Mouse (Mus musculus) limb, embryonic 13.5 days (tissue): Measurements from ENCODE around the gene Pkd1l3. TPM values are rescaled to one million over a fixed set of nuclear protein-coding genes. Genes with fewer than 3 reads are reported as not detected.

Experiments
- ATAC-seq: fragments of 200-750 bp; cut with Nextera tagmentation; 2 replicates; pipeline ENCODE4 v1.8.0; 2017; ENCODE audit warnings: low read depth, moderate number of reproducible peaks, moderate TSS enrichment; ENCODE audit not compliant: low FRiP score
- H3K27ac ChIP-seq: fragments of 300-500 bp; sonication (generic); 2 replicates; pipeline ENCODE4 v1.5.1; 2015; ENCODE audit warnings: inconsistent platforms, mild to moderate bottlenecking, moderate library complexity
- H3K27me3 ChIP-seq: fragments of 300-500 bp; sonication (generic); 2 replicates; pipeline ENCODE4 v1.6.1; 2015; ENCODE audit warnings: mild to moderate bottlenecking, inconsistent platforms
- H3K36me3 ChIP-seq: fragments of 300-500 bp; sonication (generic); 2 replicates; pipeline ENCODE4 v1.6.1; 2015; ENCODE audit warnings: inconsistent platforms, mild to moderate bottlenecking, moderate library complexity
- H3K4me1 ChIP-seq: fragments of 300-500 bp; sonication (generic); 2 replicates; pipeline ENCODE4 v1.6.1; 2015; ENCODE audit warnings: inconsistent platforms
- H3K4me2 ChIP-seq: fragments of 300-500 bp; sonication (generic); replicated peaks from 2 replicates; pipeline ENCODE4 v1.6.1; 2015; ENCODE audit warnings: inconsistent platforms, mild to moderate bottlenecking, moderate library complexity
- H3K4me3 ChIP-seq: fragments of 300-500 bp; sonication (generic); 2 replicates; pipeline ENCODE4 v1.5.1; 2015; ENCODE audit warnings: moderate library complexity, mild to moderate bottlenecking, inconsistent platforms
- H3K9ac ChIP-seq: fragments of 300-500 bp; sonication (generic); 2 replicates; pipeline ENCODE4 v1.6.1; 2015; ENCODE audit warnings: mild to moderate bottlenecking, inconsistent platforms
- H3K9me3 ChIP-seq: fragments of 300-500 bp; sonication (generic); 2 replicates; pipeline ENCODE4 v1.6.1; 2016; ENCODE audit warnings: inconsistent platforms
- WGBS: fragments of 180-500 bp; shearing (Covaris S2); methylation state at CpG from one replicate; pipeline ENCODE4 v1.1.7; 2015; 5-methylcytosine and 5-hydroxymethylcytosine counted together
- polyA plus RNA-seq: library from polyadenylated mRNA; unstranded; fragments of >200 nt; fragmentation: Nextera tagmentation; extraction: Ambion mirVana; gene quantifications from 2 replicates; pipeline ENCODE4 v1.2.1, GENCODE M21; 2015

The Pkd1l3 gene
- polyA plus RNA-seq, 1 experiment from 2014 or later = 0.10 TPM

DNA sequence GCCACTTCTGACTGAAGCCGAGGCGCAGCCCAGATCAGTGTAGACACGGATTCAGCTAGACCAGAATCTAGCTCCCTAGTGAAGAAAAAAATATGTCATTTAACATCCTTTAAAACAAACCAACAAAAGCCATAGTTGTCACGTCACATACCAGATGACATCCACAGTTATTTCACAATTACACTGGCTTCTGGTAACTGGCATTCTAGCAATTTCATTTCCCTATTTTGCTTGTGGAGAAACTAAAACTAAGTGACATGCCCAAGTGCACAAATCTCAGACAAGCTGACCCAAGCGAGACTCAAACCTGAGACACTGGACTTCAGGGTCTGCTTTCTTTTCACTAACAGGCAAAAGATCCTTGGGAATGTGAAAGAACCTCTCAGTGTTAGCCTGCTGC lies 67.8 kb downstream of the Pkd1l3 start:
- no peak for ATAC-seq
- no peaks in the 10 kb centered on the region for H3K27me3 ChIP-seq
- WGBS = 95% methylated on average over 5 of the region's 5 CpGs
- peaks cover 63% of the 10 kb centered on the region for H3K36me3 ChIP-seq
- H3K4me3 ChIP-seq = no peak overlapping the region
- H3K4me2 ChIP-seq = no peak overlapping the region
- no peaks in the 10 kb centered on the region for H3K9me3 ChIP-seq
- no peak overlapping the region for H3K9ac ChIP-seq
- no peaks in the 10 kb centered on the region for H3K4me1 ChIP-seq
- H3K27ac ChIP-seq = no peak overlapping the region

DNA sequence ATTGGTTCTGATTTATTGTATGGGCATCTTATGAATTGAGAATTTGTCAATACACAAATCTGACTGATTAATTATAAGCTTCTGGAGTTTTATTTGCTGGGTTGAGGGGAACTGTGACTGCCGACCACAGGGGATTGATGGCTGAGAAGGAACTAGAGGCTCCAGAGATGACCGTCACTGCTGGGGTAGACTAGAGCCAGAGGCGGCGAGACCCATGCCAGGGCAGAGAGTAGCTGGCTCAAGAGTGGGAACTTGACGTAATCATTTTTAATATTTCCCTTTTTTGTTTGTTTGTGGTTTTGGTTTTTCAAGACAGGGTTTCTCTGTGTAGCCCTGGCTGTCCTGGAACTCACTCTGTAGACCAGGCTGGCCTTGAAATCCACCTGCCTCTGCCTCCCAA lies 72.9 kb downstream of the Pkd1l3 start:
- H3K4me3 ChIP-seq = no peak overlapping the region
- H3K4me1 ChIP-seq = peaks cover 20% of the 10 kb centered on the region
- no peak overlapping the region for H3K4me2 ChIP-seq
- no peak for ATAC-seq
- no peaks in the 10 kb centered on the region for H3K27me3 ChIP-seq
- H3K9me3 ChIP-seq = no peaks in the 10 kb centered on the region
- peaks cover 16% of the 10 kb centered on the region for H3K36me3 ChIP-seq
- 89% methylated on average over 5 of the region's 5 CpGs for WGBS
- H3K9ac ChIP-seq = no peak overlapping the region
- no peak overlapping the region for H3K27ac ChIP-seq

DNA sequence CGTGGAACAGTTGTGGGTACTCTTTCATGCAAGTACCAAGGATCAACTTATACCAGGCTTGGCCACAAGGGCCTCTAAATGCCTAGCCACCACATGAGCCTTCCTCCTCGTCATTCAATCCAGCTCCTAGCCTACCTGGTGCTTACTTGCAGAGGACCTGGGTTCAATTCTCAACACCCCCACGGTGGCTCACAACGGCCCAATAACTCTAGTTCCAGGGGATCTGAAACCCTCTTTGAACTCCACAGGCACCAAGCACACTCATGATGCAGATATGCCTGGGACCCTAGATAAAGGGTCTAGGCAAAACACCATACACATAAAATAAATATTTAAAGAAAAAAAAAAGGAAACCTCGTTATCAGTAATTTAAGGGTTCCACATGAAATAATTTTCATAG lies 77.5 kb downstream of the Pkd1l3 start:
- Histone ChIP-seq H3K4me3 (peak overlapping the region; percentile 99), H3K9me3 (no peaks in the 10 kb centered on the region), H3K27me3 (no peaks in the 10 kb centered on the region), H3K27ac (no peak overlapping the region), H3K4me2 (peak overlapping the region; percentile 78), H3K36me3 (no peaks in the 10 kb centered on the region), H3K9ac (peak overlapping the region; percentile 98), H3K4me1 (peaks cover 37% of the 10 kb centered on the region)
- no peak for ATAC-seq
- WGBS = 45% methylated on average over 5 of the region's 5 CpGs

DNA sequence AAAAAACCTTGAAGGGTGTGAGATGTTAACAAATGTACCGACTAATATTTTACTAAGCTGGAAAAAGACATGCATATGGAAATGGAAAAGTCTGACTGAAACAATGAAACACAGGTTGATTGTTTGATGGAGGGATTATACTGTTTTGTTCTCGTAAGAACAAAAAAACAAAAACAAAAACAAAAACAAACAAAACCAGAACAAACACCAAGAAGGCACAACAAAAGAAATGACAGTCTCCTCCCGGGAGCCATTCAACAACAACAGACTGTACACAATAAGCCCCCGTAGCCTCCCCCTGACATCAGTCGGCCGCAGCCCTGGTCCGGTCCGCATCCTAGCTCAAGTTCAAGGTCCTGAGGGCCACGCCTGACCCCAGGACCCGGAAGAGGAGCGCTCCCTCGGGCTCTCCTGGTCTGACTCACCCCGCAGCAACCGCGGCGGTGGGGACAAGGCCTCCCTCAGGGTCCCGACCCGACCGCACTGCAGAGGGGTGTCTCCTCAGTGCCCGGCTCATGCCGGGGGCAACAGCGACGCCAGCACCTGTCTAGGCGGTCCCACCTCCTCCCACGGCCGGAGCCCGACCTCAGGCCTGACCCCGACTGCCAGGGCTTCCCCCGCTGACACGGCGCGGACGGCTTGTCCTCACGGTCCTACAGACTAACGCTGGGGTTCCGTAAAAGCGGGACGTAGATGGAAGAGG lies 78.3 kb downstream of the Pkd1l3 start:
- Histone ChIP-seq H3K9me3 (no peaks in the 10 kb centered on the region), H3K27me3 (no peaks in the 10 kb centered on the region), H3K27ac (peak overlapping the region; percentile 61), H3K4me3 (peak overlapping the region; percentile 99), H3K9ac (peak overlapping the region; percentile 98), H3K4me1 (peaks cover 37% of the 10 kb centered on the region), H3K4me2 (peak overlapping the region; percentile 78), H3K36me3 (no peaks in the 10 kb centered on the region)
- peak; percentile 69 for ATAC-seq
- WGBS = under 1% methylated on average over 38 of the region's 38 CpGs

DNA sequence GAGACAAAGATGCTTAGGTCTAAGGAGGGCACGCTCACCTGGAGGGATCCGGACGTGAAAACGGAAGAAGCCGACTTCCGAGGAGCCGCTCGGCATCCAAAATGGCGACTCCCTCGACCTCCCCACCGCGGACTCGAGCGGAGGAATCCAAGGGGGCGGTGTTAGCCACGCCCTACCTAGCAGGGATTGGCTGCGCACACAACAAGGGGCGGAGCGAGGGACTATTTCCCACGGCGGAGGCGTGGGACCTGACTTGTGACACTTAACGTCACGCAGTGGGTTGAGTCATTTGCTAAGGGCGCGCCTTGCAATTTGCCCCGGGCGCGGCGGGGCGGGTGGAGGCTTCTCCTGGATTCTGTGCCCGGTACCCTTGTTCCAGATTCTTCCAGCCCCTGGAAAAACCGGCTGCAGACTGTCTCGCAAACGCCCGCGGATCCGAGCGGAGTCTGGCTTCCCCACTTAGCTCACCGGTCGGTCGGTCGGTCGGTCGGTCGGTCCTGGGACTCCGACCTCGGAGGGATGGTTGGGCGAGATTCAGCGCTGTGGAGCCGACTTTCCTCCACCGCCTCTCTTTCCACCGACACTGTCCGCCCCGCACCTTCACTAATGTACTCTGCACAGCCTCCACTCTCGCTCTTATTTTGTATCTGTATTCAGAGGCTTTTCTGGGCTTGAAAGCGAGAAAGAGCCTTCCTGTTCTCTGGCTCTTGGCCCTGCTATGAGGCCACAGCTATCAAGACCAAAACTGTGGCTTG lies 79.0 kb downstream of the Pkd1l3 start, which contains the start of gene Ist1:
Ist1 (minus strand) TSS at position 115 of the 755 bp plus-strand sequence.
- WGBS = under 1% methylated on average over 57 of the region's 57 CpGs
- Histone ChIP-seq H3K4me3 (peak within 1 kb of the TSS; percentile 99), H3K4me1 (peaks cover 37% of the 10 kb centered on the region), H3K27ac (peak within 1 kb of the TSS; percentile 67), H3K9ac (peak within 1 kb of the TSS; percentile 98), H3K9me3 (no peaks in the 10 kb centered on the region), H3K4me2 (peak within 1 kb of the TSS; percentile 78), H3K36me3 (no peaks in the 10 kb centered on the region), H3K27me3 (no peaks in the 10 kb centered on the region)
- peak; percentile 98 for ATAC-seq

DNA sequence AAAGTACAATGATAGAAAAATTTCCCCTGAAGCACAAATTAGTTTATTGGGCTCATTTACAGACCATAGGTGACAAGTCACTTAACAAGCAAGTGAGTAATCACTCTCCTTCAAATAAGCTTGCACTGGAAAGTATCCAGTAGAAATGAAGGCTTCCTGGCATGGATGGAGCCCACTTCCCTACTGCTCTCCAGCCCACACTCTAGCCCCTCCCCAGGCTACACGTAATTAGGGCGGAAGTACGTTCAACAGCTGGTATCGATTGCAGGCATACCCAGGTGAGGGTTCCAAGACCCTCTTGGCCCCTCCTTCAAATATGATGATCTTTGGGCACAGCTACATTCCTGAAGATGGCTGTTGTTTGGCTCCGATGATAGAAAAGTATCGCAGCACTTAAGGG lies 79.8 kb downstream of the Pkd1l3 start:
- Histone ChIP-seq H3K9ac (no peak overlapping the region), H3K9me3 (no peaks in the 10 kb centered on the region), H3K4me1 (peaks cover 37% of the 10 kb centered on the region), H3K27ac (no peak overlapping the region), H3K36me3 (no peaks in the 10 kb centered on the region), H3K4me3 (peak overlapping the region; percentile 99; the same call in 1 of the 2 replicates), H3K27me3 (no peaks in the 10 kb centered on the region), H3K4me2 (peak overlapping the region; percentile 78)
- 34% methylated on average over 6 of the region's 6 CpGs for WGBS
- ATAC-seq = no peak

DNA sequence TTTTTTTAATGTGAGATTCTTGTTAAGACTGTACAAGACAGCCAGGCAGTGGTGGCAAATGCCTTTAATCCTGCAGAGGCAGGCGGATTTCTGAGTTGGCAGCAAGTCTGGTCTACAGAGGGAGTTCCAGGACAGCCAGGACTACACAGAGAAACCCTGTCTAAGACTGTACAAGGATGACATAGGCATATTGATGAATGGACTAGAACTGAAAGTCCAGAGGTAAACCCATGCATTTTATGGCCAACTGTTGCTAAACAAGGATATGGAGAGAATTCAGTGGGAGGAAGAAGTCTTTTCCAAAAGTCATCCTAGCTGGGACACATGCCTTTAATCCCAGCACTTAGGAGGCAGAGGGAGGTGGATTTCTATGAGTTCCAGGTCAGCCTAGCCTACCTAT lies 83.4 kb downstream of the Pkd1l3 start:
- no peak overlapping the region for H3K4me3 ChIP-seq
- WGBS = 72% methylated on average over 1 of the region's 1 CpGs

DNA sequence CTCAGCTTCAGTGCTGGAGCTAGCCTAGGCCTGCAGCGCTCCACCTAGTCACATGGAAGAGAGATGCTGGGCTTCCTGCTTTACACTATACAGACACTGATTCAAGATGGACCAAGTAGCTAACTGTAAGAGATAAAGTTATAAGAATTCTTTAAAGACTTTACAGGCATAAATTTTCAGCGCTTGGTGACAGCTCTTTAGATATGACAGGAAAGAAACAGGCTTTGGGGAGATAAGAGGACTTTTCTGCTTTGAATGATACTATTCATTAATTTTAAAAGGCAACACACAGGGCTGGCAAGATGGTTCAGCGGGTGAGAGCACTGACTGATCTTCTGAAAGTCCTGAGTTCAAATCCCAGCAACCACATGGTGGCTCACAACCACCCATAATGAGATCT lies 84.2 kb downstream of the Pkd1l3 start:
- no peak overlapping the region for H3K9ac ChIP-seq
- no peak overlapping the region for H3K4me3 ChIP-seq
- WGBS = 79% methylated on average over 3 of the region's 3 CpGs
- 0 out of 2 replicates have a peak, but pooled peaks cover 4% of the 10 kb centered on the region for H3K9me3 ChIP-seq
- ATAC-seq = no peak
- H3K4me2 ChIP-seq = no peak overlapping the region
- H3K36me3 ChIP-seq = no peaks in the 10 kb centered on the region
- H3K27ac ChIP-seq = no peak overlapping the region
- peaks cover 17% of the 10 kb centered on the region for H3K4me1 ChIP-seq
- 0 out of 2 replicates have a peak, but pooled peaks cover 6% of the 10 kb centered on the region for H3K27me3 ChIP-seq

More for the DNA sequence above, 83.4 kb downstream of the Pkd1l3 start:
- Histone ChIP-seq H3K27ac (no peak overlapping the region), H3K27me3 (0 out of 2 replicates have a peak, but pooled peaks cover under 1% of the 10 kb centered on the region), H3K9ac (no peak overlapping the region), H3K4me1 (peaks cover 17% of the 10 kb centered on the region), H3K36me3 (no peaks in the 10 kb centered on the region), H3K4me2 (no peak overlapping the region), H3K9me3 (0 out of 2 replicates have a peak, but pooled peaks cover 4% of the 10 kb centered on the region)
- ATAC-seq = no peak

DNA sequence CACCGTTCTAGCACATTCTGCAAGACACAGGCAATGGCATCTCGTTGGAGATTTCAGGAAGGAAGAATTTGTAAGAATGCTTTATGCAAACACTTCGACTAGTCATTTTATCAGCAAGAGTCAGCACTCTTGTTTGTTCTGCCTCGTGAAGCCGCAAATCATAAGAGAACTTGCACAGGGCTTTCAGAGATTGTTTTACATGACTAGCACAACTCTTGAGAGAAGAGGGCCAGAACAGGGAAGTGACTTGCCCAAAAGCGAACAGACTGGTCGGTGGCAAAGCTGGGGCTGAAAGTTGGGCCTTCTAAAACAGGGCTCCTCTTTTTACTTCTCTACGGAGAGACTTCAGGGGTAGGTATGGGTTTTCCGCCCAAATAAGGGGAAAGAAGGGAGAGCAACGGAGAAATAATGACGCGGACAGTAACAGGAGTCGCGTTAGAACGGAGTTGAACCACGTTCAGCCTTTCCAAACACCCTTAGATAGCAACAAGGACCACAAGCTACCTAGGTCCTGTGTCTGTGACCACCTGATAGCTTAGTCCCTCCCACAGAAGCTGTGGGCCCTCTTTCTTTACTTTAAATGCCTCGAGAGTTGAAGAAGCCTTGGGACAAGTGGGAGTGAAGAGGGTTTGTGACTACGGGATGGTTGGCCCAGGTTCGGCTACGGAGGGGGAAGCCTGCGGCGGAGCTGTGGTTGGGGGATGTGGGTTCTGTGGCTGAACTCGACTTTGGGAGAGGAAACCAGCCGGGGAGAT lies 90.4 kb downstream of the Pkd1l3 start:
- Histone ChIP-seq H3K27ac (peak overlapping the region; percentile 29; the same call in 1 of the 2 replicates), H3K9ac (peak overlapping the region; percentile 66), H3K9me3 (0 out of 2 replicates have a peak, but pooled peaks cover 4% of the 10 kb centered on the region), H3K27me3 (0 out of 2 replicates have a peak, but pooled peaks cover 6% of the 10 kb centered on the region), H3K4me1 (peaks cover 28% of the 10 kb centered on the region), H3K4me3 (peak overlapping the region; percentile 83), H3K4me2 (peak overlapping the region; percentile 89), H3K36me3 (peaks cover 23% of the 10 kb centered on the region)
- ATAC-seq = peak; percentile 12; the same call in 1 of the 2 replicates
- 12% methylated on average over 24 of the region's 24 CpGs for WGBS

DNA sequence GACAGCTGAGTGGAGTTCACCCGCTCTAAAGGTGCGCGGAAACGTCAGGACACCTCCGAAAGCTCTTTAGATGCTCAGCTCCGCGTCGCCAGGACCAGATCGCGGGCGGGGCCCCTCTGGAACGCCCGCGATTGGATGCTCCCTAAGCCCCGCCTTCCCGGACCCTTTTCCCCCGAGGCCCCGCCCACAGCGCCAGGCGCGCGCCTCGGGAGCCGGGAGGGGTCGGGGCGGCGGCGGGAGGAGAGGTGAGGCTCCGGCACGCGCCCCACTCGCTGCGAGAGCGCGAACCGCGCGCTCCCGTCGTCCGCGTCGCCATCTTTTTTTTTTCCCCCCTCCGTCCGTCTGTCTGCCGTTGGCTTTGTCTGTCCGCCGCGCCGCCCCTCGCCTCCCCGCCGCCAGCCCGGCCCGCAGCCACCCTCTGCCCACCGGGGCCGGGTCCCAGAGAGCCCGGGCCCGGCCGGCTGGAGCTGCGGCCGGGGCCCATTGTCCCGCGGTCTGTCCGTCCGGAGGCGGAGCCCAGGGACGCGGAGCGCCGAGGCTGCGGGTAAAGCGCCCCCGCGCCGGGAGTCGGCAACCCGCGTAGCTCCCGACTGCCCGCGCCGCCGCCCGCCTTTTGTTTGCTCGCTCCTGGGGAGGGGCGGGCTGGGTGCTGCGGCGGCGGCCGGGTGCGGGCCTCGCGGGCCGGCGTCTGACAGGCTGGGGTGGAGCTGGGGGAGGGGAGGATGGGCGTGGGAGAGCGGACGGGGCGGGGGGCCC lies 91.2 kb downstream of the Pkd1l3 start, which contains the start of gene Zfp821:
Zfp821 (plus strand) TSS at position 227 of the 756 bp plus-strand sequence.
- WGBS = under 1% methylated on average over 54 of the region's 100 CpGs
- peaks cover 28% of the 10 kb centered on the region for H3K4me1 ChIP-seq
- peak within 1 kb of the TSS; percentile 89 for H3K4me2 ChIP-seq

More for the DNA sequence above, 91.2 kb downstream of the Pkd1l3 start, which contains the start of gene Zfp821:
- H3K9me3 ChIP-seq = 0 out of 2 replicates have a peak, but pooled peaks cover 4% of the 10 kb centered on the region
- H3K9ac ChIP-seq = peak within 1 kb of the TSS; percentile 95
- 0 out of 2 replicates have a peak, but pooled peaks cover 6% of the 10 kb centered on the region for H3K27me3 ChIP-seq
- peaks cover 30% of the 10 kb centered on the region for H3K36me3 ChIP-seq
- H3K4me3 ChIP-seq = peak within 1 kb of the TSS; percentile 83
- peak within 1 kb of the TSS; percentile 92 for H3K27ac ChIP-seq
- ATAC-seq = peak; percentile 87
